Mouse (Mus musculus) cerebellum, postnatal 36 days (tissue): ENCODE data around the gene Ddah2.
"Not testable (repeated sequence)": the region's sequence is repeated elsewhere in the genome, so short reads cannot be mapped to it uniquely, and the experiment has no call there.

Experiments used
- DNase-seq, 2 experiments: peaks; one replicate each; pipeline ENCODE4 v3.0.0; 2021 to 2022; ENCODE audit warnings: mixed read lengths in 2 of 2

The Ddah2 gene

DNA sequence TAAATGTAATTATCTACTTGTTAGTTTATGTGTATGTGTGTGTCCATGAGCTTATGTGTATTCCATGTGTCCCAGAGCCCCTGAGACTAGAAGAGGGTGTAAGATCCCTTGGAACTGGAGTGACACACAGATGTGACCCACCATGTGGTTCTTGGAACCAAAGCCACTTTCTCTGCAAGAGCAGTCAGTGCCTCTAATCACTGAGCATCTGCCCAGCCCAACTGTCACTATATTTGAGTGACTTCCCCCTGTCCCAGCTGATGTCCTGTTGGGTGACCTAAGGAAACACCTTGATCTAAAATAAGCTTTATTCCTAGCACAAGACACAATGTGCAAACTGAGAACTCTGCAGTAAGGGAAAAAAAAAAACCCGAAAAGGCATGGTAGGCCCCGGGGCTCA lies 30.5 kb upstream of the Ddah2 start:
- no peak for DNase-seq

DNA sequence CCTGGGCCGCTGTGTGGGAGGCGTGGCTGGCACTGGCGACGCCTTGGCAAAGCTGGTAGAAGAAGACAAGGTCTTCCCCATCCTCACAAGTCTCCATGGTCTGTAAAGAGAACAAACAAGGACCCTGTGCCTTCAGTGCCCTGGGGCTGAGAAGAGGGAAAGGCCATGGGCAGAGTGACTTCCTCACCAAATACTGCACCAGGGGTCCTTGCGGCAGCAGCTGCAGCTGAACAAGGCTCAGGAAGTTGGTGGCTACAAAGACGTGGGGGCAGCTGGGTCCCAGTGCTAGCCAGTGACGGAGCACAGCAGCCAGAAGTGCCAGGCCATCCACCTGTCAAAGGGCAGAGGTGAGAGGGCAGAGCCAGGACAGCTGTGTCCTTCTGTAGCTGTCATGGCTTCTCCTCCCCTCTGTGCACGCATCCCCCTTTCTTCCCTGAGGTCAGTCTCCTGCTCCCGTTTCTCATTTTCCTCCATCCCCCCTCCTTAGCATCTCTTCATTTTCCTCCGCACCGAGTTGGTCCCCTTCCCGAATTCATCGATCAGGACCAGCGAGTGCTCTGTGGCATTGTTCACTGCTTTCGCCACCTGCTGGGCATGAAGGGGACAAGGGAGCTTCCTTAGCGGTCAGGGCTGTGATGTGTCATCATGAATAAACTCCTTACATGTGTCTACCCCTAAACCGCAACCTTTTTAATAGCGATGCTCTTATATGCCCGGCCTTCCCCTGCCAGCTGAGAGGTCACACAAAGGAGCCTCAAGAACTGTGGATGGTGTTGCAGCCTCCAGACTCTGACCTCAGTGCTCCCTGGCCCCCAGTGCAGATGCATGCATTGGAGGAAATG lies 28.9 kb upstream of the Ddah2 start:
- peak in 1 of 2 experiments; percentile 18 for DNase-seq

DNA sequence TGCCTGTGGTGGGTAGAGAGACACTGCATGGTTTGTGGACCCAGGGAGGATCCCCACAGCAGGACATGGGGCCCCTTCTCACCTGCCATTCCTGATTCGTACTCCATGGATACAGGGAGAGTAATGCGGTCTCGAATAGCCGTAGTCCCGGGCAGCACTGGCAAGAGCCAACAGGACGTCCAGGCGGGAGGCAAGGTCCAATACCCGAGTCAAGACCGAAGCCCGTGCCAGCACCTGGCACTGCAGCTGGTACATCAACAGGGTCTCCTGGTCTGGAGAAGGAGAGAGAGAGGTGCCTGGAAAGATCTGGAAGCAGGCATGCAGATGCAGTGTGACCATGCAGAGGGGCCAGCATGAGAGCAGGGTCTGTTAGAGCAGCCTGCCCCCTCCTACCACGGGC lies 27.6 kb upstream of the Ddah2 start:
- no peak for DNase-seq

DNA sequence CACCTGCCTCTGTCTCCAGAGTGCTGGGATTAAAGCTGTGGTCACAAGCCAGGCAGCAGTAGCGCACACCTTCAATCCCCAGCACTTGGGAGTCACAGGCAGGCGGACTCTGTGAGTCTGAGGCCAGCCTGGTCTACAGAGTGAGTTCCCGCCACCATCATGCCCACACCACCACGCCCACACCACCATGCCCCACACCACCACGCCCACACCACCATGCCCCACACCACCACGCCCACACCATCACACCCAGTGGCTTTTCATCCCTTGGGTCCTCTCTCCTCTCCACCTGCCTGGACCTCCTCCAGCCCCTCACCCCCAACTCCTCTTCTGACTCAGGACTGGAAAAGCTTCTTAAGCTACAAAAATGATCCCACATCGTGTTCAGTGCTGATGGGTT lies 27.0 kb upstream of the Ddah2 start:
- no peak for DNase-seq

DNA sequence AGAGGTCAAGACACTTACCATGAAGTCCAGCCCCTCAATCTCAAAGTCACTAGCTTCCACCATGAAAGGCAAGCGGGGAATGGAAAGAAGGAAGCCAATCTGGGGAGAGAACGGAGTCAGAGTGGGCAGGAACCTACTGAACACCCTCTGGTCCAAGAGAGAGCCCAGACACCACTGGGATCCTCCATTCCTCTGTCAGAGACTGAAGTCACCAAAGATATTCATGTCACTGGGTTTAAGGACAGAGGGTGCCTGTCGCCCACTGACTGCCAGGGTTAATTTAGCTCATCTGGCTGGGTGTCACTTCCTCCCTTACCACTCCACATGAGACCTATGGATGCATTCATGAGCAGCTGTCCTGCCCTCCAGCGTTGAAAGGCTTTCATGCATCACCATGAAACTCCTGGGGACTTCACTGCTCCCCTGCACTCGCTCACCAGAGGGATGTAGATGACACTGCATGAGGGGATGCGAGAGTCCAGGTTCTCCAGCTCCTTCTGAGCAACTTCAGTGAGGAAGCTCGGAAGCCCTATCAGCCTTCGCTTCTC lies 26.4 kb upstream of the Ddah2 start:
- DNase-seq, result no peak

DNA sequence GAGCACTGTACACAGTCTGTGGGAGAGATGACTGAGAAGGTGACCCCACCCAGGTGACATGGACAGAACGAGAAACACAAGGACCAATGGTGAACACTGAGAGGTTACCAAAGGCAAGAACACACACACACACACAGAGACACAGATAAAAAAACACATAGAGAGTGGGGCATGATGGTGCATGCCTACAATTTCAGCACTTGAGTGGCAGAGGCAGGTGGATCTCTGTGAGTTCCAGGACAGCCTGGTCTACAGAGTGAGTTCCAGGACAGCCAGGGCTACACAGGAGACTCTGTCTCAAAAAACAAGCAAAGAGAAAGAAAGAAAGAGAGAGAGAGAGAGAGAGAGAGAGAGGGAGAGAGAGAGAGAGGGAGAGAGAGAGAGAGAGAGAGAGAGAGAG lies 25.1 kb upstream of the Ddah2 start:
- not testable (repeated sequence) for DNase-seq

DNA sequence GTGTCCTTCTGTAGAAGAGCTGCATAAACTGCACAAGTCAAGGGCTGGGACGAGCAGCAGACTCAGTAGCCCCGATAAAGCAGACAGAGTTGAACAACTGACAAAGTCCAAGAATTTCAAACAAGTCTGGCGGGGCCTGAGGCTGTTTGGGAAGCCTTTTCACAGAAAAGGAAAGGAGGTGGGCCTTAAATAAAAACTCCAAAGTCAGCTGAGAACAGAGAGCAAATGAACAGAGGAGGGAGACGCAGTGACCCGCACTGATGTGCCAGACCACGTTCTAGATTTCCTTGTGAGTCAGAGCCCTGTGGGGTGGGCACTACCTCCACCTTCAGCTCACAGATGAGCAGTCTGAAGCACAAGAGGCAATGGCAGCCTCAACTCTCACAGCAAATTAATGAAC lies 23.9 kb upstream of the Ddah2 start:
- DNase-seq, result no peak

DNA sequence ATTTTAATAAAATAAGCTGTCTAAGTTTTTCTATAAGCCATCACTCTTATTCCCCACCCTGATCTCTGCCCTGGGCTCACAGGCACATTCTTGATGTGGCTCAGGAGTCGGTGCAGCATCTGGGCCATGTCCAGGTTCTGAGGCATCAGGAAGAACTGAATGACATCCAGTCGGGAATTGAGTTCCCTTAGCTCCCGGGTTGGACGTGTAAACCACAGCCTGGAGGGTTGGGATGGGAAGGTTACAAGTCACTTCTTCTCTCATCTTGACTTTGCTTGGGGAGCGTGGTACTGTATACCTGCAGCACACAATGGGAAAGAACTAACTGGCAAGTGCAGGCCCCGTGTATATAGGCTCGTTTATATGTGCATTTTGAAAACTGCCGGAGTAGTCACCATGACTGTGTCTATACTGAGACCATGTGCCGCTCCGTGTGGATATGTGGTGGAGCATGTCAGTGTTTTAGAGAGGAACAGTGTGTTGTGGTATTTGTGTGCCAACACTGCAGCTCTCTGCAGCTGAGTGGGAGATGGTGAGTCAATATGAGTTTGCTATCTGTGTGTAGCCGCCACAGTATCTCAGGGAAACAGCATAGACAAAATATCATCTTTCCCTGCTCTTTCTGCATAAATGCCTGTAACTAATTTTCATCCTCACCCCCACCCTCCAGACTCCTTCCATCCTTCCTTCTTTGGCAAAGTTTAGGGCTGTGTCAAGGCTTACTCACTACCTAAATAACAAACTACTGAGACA lies 19.5 kb upstream of the Ddah2 start:
- no peak for DNase-seq

DNA sequence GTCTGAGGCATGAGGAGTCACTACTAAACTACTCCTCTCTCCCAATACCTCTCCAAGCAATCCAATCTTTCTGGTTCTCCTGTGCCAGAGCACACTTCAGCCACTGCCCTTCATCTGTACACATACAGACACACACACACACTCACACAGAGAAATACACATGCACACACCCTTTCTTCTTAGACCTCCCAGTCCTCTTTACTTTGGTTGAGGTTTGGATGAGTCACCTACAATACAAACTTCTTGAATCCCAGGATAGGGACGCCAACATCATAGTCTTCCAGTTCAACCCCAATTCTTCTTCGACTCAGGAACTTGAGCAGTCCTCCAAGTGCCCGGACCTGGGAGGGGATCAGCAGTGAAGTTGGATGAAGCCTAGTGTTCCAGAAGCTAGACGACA lies 15.0 kb upstream of the Ddah2 start:
- no peak for DNase-seq

DNA sequence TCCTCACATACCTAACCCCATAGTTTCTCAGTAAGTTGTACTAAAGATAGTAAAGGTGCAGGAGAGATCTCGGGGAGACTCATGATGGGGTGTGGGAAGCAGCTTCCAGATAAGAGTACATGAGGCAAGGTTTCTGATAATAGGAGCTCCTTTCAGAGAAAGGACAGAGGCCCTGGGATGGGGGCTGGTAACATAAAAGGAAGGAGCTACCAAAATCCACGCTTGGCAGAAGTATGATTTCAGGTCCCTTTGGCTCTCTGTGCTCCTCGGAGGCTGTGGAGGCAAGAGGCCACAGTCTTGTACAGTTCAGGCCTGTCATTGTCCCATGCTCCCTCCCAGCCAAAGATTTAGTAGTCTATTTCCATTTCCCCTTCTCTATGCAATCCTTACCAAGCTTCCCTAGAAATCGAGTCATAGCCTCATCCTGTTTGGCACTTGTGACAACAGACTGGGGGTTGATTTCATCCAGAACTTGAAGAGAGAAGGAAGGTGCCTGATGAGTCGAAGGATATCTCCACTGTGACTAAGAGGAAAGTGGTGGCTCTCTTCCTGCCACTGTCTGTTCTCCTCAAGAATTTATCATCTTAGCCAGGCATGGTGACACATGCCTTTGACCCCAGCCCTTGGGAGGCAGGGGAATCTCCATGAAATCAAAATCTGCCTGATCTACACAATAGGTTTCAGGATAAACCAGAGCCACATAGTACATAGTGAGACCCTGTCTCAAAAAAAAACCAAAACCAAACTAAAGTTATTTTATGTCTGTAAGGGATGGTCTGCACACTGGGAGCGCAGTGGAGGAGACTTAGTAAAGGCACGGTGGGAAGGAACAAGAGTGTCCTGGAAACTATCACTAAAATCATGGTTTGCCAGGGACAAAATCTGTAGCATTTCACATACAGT lies 13.7 kb upstream of the Ddah2 start:
- DNase-seq, result no peak

DNA sequence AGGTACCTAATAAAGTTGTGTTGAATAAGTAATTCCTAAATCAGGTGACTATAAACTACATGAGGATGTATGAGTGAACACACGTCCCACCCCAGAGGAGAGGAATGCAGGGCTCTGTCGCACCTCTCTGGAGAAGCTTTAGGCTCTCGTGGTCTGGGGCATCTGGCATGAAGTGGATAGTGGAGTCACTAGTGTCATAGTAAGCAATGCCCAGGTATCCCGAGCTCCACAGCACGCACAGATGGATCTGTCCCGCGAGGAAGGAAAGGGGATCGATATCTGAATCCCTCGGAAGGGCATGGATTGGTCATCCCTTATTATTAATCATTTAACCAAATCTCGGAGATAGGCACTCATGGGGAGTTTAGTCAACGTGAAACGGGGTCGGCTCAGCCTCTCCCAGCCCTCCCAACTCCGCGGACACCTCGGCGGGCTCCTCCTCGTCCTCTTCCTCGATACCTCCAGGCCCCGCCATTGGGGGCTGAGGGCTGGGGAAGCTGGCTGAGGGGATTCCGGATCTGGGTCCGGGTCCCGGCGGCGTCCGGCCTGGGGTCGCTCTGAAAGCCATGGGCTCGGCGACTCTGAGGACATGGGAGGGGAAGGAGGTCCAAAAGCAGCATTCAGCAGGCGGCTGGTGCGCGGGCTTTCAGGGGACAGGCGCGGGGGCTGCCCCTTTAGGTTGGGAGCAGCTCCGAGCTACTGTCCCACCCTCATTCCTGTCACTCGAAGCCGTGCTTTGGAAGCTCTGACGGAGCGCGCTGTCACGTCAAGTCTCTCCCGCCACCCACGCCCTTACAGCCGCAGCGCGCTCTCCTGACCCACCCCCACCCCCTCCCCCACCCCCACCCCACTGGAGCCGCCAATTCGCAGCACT lies 12.8 kb upstream of the Ddah2 start:
- no peak for DNase-seq

DNA sequence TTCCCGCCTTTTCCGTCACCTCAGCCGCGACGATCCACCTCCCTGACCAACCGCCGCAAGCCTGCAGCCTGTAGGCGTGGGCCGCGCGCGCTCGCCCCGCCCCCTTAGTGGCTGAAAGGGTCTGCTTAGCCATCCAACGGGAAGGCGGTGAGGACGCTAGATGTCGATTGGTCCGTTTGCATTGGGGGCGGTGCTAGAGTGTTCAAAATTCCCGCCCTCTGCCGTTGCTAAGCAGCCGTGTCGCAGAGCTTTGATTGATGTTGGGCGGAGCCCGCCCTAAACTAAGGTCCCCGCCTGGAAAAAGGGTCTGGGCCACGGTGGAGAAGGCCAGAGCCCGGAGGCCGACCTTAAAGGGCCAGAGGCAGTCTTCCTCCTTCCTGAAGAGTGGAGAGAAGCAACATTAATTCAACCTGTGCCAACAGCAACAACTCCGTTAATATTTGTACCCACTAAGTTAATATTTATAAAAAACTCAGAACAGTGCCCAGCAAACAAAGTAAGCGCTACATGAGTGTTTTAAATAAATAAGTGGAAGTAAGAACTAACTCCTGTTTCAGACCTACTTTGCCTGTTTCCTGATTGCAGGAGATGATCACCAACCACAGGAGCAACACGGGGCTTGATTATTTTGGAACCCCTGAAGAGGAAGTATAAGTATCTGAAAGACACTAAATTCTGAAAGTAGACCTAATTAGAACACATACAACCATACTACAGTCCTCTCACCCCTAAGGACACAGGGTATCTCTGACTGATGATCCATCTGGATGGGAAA lies 12.0 kb upstream of the Ddah2 start, which contains the start of gene Msh5:
Gene Msh5 (minus strand): TSS at position 65 of the 775 bp plus-strand sequence.
- DNase-seq, result peak; percentile 95

DNA sequence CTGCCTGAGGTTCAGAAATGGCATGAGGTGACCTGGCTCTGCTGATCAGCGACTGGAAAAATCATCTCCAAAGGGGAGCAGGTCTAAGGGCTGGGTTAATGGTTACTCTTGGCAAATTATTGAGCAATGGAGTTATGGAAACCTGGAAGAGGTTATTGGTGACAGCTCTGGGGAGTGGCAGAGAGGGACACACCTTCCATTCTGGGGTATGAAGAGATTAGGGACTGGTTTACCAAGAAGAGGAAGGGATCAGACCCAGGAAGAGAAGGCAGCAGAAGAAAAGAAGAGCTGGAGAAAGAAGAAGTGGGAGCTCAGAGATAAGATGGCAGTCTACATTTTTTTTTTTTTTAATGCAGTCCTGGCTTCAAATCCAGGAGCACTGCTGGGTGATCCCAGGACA lies 11.1 kb upstream of the Ddah2 start:
- DNase-seq, result no peak

DNA sequence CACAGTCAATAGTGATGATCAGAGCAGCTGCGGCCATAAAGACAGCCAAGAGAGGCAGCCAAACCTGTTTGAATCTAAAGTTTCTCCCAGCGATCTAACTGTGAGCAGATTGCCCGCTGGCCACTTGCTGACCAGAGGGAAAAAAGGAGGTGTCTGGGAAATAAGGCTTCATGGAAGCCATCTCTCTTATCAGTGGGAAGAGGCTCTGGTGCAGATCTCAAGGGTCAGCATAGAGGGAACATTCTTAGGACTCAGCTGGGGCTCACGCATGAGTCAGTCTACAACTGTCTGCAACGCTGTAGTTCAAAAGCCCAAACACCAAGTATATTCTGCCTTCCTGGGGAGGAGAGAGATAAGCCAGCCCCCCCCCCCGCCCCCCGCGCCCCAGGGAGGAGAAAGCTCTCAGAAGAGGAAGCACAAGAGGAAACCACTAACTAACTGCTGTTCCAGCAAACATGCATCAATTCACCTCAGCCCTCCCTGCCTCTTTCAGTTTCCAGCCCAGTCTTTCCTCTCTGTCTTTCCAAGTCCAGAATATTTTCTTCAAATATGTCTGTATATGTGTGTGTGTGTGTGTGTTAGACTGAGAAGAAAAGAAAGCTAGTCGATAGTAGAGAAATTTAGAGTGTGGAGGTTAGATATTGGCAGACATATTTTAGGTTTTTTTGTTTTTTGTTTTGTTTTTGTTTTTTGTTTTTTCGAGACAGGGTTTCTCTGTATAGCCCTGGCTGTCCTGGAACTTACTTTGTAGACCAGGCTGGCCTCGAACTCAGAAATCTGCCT lies 10.5 kb upstream of the Ddah2 start:
- DNase-seq, result no peak

DNA sequence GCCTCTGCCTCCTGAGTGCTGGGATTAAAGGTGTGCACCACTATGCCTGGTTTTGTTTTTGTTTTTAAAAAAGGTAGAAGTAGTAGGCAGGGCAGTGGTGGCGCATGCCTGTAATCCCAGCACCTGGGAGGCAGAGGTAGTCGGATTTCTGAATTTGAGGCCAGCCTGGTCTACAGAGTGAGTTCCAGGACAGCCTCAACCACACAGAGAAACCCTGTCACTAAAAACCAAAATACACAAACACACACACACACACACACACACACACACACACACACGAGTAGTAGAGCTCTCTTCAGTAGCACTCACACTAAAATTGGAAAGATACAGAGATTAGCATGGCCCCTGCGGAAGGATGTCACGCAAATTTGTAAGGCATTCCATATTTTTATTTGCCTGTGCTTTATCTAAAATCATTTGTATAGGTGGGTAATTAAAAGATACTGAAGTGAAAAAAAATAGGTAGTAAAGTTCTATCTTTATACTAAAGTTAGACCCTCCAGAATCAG lies 9.8 kb upstream of the Ddah2 start:
- DNase-seq, result no peak

DNA sequence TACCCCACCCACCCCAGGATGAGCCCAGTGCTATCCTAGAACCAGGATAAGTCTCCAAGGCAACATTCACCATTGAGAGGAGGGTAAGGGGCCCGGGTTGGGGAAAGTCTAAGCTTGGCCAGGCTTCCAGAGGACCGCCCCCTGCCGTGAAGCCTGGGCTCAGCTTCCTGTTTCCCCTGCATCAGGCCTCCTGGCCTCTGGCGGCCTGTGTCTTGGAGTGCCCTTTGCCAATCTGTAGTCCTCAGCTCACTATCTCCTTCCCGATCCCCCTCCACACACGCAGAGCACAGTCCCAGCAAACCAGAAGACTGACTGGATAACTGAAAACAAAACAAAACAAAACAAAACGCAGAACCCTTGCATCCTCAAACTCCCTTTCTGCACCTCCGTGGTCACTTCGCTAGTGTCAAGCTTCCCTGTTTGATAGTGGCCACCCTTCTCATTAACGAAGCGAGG lies 9.2 kb upstream of the Ddah2 start, which contains the start of gene Clic1:
Gene Clic1 (plus strand): TSS at position 406 of the 456 bp plus-strand sequence.
- DNase-seq, result no peak

DNA sequence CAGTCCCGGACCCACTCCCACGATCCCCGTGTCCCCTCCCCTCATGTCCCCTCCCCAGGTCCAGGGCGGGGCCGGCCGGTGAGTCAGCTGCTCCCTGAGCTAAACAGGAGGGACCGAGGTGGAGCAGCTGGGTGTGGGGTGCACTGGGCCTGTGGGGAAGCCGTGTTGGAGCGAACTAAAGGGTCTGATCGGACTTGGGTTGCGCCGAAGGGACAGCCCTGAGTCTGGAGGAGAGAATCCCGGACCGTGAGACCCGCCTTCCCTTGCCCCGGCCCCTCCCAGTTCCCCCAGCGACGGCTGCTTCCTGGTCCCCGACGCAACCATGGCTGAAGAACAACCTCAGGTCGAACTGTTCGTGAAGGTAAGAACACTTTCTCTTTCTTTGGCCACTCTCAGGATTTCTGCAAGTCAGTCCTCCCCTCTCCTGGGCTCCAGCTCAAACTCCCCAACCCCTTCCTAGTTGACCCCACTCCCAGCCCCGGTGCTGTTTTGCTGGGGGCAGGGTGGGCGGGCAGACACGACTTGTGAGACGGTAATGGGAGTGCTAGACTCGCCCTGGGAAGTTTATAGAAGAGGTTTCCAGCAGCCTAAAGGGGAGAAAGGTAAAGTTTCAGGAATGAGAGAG lies 8.6 kb upstream of the Ddah2 start:
- peak in 1 of 2 experiments; percentile 46 for DNase-seq

DNA sequence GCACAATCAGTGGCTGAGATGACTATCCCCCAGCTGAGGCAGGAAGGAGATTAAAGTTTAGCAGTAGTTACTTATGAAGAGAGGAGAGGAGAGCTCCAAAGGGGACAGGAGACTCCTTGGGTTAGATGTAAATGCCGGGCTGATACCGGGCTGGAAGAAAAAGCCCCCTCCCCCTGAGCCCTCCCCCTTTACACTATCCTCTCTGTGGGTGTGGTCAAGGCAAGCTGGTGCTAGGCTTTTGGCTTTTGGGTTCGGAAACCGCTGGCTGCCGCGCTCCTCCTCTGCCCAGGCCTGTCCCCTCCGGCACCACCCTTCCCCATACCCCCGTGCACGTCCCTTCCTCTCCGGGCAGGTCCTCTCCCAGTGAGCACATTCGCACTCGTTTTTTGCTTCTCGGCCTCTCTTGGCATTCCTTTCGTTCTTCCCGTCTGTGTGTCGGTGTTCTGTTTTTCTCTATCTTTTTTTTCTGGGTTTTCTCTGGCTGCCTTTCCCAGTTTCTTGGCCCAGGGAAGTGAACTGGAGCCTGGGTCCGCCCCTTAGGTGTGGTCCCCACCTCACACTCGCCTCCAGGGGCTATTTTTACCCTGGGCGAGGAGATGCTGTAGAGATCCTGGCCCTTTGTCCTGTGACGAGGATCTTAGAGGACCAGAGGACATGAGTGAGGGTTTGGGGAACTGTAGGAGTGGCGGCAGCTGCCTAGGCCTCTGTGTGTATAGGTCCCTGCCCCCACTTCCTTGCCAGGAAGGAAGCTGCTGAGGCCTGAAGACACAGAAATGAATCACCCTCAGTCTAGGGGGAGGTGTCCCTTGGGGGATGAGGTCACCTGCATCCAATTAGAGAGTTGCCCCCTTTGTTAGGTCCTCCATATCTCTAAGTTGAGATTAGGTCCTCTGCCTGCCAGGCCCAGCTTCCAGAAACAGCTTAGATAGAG lies 7.4 kb upstream of the Ddah2 start:
- peak; percentile 50 to 51 for DNase-seq
